Mouse (Mus musculus) hindbrain, postnatal 0 days (tissue): ENCODE data around the gene Ctla4. TPM values are rescaled to one million over a fixed set of nuclear protein-coding genes. Genes with fewer than 3 reads are reported as not detected.

ENCODE experiments used
- ATAC-seq: fragments of 200-750 bp; cut with Nextera tagmentation; 2 replicates; pipeline ENCODE4 v1.8.0; 2017; ENCODE audit warnings: mild to moderate bottlenecking, moderate TSS enrichment, moderate library complexity
- DNase-seq: peaks from one replicate; pipeline ENCODE4 v3.0.0-alpha.2; 2015; ENCODE audit warnings: low spot score
- H3K27ac ChIP-seq: fragments of 300-500 bp; sonication (generic); 2 replicates; pipeline ENCODE4 v1.5.1; 2014; ENCODE audit warnings: mild to moderate bottlenecking
- H3K27me3 ChIP-seq: fragments of 300-500 bp; sonication (generic); 2 replicates; pipeline ENCODE4 v1.6.1; 2014; ENCODE audit warnings: low read length, mixed read lengths; ENCODE audit not compliant: insufficient read depth
- H3K36me3 ChIP-seq: fragments of 300-500 bp; sonication (generic); 2 replicates; pipeline ENCODE4 v1.6.1; 2014; ENCODE audit warnings: low read length, mixed read lengths; ENCODE audit not compliant: insufficient read depth
- H3K4me1 ChIP-seq: fragments of 300-500 bp; sonication (generic); 2 replicates; pipeline ENCODE4 v1.6.1; 2014; ENCODE audit warnings: antibody characterized with exemption, low read length, mixed read lengths; ENCODE audit not compliant: insufficient read depth
- H3K4me2 ChIP-seq: fragments of 300-500 bp; sonication (generic); 2 replicates; pipeline ENCODE4 v1.6.1; 2014; ENCODE audit warnings: low read depth, mild to moderate bottlenecking, low read length, moderate library complexity, mixed read lengths
- H3K4me3 ChIP-seq: fragments of 300-500 bp; sonication (generic); 2 replicates; pipeline ENCODE4 v1.5.1; 2014; ENCODE audit warnings: low read length
- H3K9ac ChIP-seq: fragments of 300-500 bp; sonication (generic); replicated peaks from 2 replicates; pipeline ENCODE4 v1.6.1; 2014; ENCODE audit warnings: mild to moderate bottlenecking, low read length, moderate library complexity, mixed read lengths
- H3K9me3 ChIP-seq: fragments of 300-500 bp; sonication (generic); 2 replicates; pipeline ENCODE4 v1.6.1; 2016; ENCODE audit warnings: low read length, mixed read lengths
- CTCF ChIP-seq: IDR thresholded peaks from 2 replicates; pipeline ENCODE4 v1.5.1; 2016; ENCODE audit warnings: antibody characterized with exemption, control low read depth, low read depth
- WGBS: fragments of 180-500 bp; shearing (Covaris S2); extraction: QIAGEN DNeasy Blood & Tissue Kit; methylation state at CpG from one replicate; pipeline ENCODE4 v1.1.7; 2014; 5-methylcytosine and 5-hydroxymethylcytosine counted together
- polyA plus RNA-seq: library from polyadenylated mRNA; unstranded; fragments of >200 nt; fragmentation: Nextera tagmentation; extraction: Ambion mirVana; gene quantifications from 2 replicates; pipeline ENCODE4 v1.2.1, GENCODE M21; 2015
- total RNA-seq: library from RNA; depleted of rRNA; stranded (reverse); fragments of >200 nt; gene quantifications from 2 replicates; pipeline ENCODE4 v1.2.3, GENCODE M21; 2014

Gene Ctla4
- total and polyA plus RNA-seq, 2 experiments from 2014 or later: not detected

- 12% methylated on average over 8 of the region's 8 CpGs for WGBS
- peak; percentile 70 for ATAC-seq
- H3K9ac ChIP-seq: no peak overlapping the region
- peak overlapping the region; percentile 46; the same call in 1 of the 2 replicates for H3K27ac ChIP-seq
- H3K27me3 ChIP-seq: no peaks in the 10 kb centered on the region
- H3K36me3 ChIP-seq: no peaks in the 10 kb centered on the region
- peaks cover 4% of the 10 kb centered on the region for H3K4me1 ChIP-seq
- peak; percentile 63 for DNase-seq
- H3K4me3 ChIP-seq: no peak overlapping the region
- H3K4me2 ChIP-seq: no peak overlapping the region
- no peaks in the 10 kb centered on the region for H3K9me3 ChIP-seq
- TF ChIP-seq CTCF: no peak
Measured at GRCm38 (mm10) chr1:60851041-60851781, 35.6 kb upstream of the Ctla4 start.

- no peak overlapping the region for H3K27ac ChIP-seq
- WGBS: 36% methylated on average over 10 of the region's 10 CpGs
- no peak for ATAC-seq
- no peak overlapping the region for H3K4me2 ChIP-seq
- no peaks in the 10 kb centered on the region for H3K9me3 ChIP-seq
- no peaks in the 10 kb centered on the region for H3K36me3 ChIP-seq
- no peak for DNase-seq
- peaks cover 4% of the 10 kb centered on the region for H3K4me1 ChIP-seq
- no peak overlapping the region for H3K9ac ChIP-seq
- TF ChIP-seq CTCF: no peak
- H3K27me3 ChIP-seq: no peaks in the 10 kb centered on the region
- H3K4me3 ChIP-seq: no peak overlapping the region
Measured at GRCm38 (mm10) chr1:60852075-60852769, 34.6 kb upstream of the Ctla4 start.

- Histone ChIP-seq H3K36me3 (no peaks in the 10 kb centered on the region), H3K27me3 (no peaks in the 10 kb centered on the region), H3K9me3 (no peaks in the 10 kb centered on the region), H3K4me1 (peaks cover 4% of the 10 kb centered on the region), H3K9ac (no peak overlapping the region), H3K4me2 (no peak overlapping the region), H3K4me3 (no peak overlapping the region), H3K27ac (no peak overlapping the region)
- ATAC-seq (no peak), DNase-seq (no peak)
- TF ChIP-seq CTCF: no peak
- WGBS: 74% methylated on average over 6 of the region's 6 CpGs
Measured at GRCm38 (mm10) chr1:60852770-60853147, 34.0 kb upstream of the Ctla4 start.

GRCm38 (mm10) chr1:60853330-60853956, 33.4 kb upstream of the Ctla4 start:
- Histone ChIP-seq H3K9me3 (no peaks in the 10 kb centered on the region), H3K4me2 (no peak overlapping the region), H3K27me3 (no peaks in the 10 kb centered on the region), H3K4me3 (no peak overlapping the region), H3K36me3 (no peaks in the 10 kb centered on the region), H3K9ac (no peak overlapping the region), H3K27ac (no peak overlapping the region), H3K4me1 (peaks cover 4% of the 10 kb centered on the region)
- ATAC-seq (peak; percentile 19; the same call in 1 of the 2 replicates), DNase-seq (no peak)
- no peak for TF ChIP-seq CTCF
- WGBS: 48% methylated on average over 7 of the region's 7 CpGs

- no peak for ATAC-seq
- Histone ChIP-seq H3K4me3 (no peak overlapping the region), H3K36me3 (no peaks in the 10 kb centered on the region), H3K27me3 (no peaks in the 10 kb centered on the region), H3K4me2 (no peak overlapping the region), H3K9ac (no peak overlapping the region), H3K27ac (no peak overlapping the region), H3K9me3 (no peaks in the 10 kb centered on the region), H3K4me1 (peaks cover 4% of the 10 kb centered on the region)
- DNase-seq: no peak
- TF ChIP-seq CTCF: no peak
- 79% methylated on average over 5 of the region's 5 CpGs for WGBS
Measured at GRCm38 (mm10) chr1:60853991-60854390, 32.8 kb upstream of the Ctla4 start.

- Histone ChIP-seq H3K27ac (no peak overlapping the region), H3K4me1 (peaks cover 5% of the 10 kb centered on the region; the same call in 1 of the 2 replicates), H3K27me3 (no peaks in the 10 kb centered on the region), H3K4me3 (no peak overlapping the region), H3K9ac (no peak overlapping the region), H3K4me2 (no peak overlapping the region), H3K36me3 (no peaks in the 10 kb centered on the region), H3K9me3 (no peaks in the 10 kb centered on the region)
- 76% methylated on average over 12 of the region's 12 CpGs for WGBS
- no peak for ATAC-seq
- no peak for TF ChIP-seq CTCF
- DNase-seq: peak; percentile 48
Measured at GRCm38 (mm10) chr1:60857351-60858220, 29.2 kb upstream of the Ctla4 start.
